Mouse (Mus musculus): ENCODE results near the gene Myl9.

- TF ChIP-seq MYOG (IDR thresholded peaks at IDR 0.05; ENCODE audit: control insufficient read depth in 1 of 3, insufficient read depth in 1 of 3, insufficient read length in 2 of 3, low read depth in 2 of 3) (no peak), POLR2A (IDR thresholded peaks at IDR 0.05; ENCODE audit: insufficient read length, low read depth) (no peak), TCF12 (IDR thresholded peaks at IDR 0.05; ENCODE audit: insufficient read depth, poor library complexity, severe bottlenecking) (no peak), USF1 (IDR thresholded peaks at IDR 0.05; ENCODE audit: low read depth) (no peak), CEBPB (IDR thresholded peaks at IDR 0.05; ENCODE audit: insufficient read depth, poor library complexity, severe bottlenecking) (no peak), MYOD1 (IDR thresholded peaks at IDR 0.05; ENCODE audit: control insufficient read depth in 1 of 3, insufficient read length in 2 of 3, low read depth in 2 of 3) (no peak), TCF3 (IDR thresholded peaks at IDR 0.05; ENCODE audit: insufficient read length, low read depth) (no peak), MAX (IDR thresholded peaks at IDR 0.05; ENCODE audit: low read depth) (no peak), REST (IDR thresholded peaks at IDR 0.05; ENCODE audit: insufficient read depth, insufficient read length) (no peak), SRF (IDR thresholded peaks at IDR 0.05; ENCODE audit: control insufficient read depth, insufficient read length, low read depth) (no peak), E2F4 (IDR thresholded peaks at IDR 0.05; ENCODE audit: insufficient read depth) (no peak)
Observed at GRCm38 (mm10) chr2:156763101-156763500, 12.1 kb upstream of the Myl9 start.
